Mouse (Mus musculus) limb, embryonic 13.5 days (tissue): ENCODE data around the gene Lrpap1. TPM values are rescaled to one million over a fixed set of nuclear protein-coding genes. Genes with fewer than 3 reads are reported as not detected.

ENCODE experiments used
- ATAC-seq: fragments of 200-750 bp; cut with Nextera tagmentation; 2 replicates; pipeline ENCODE4 v1.8.0; 2017; ENCODE audit warnings: low read depth, moderate number of reproducible peaks, moderate TSS enrichment; ENCODE audit not compliant: low FRiP score
- H3K27ac ChIP-seq: fragments of 300-500 bp; sonication (generic); 2 replicates; pipeline ENCODE4 v1.5.1; 2015; ENCODE audit warnings: inconsistent platforms, mild to moderate bottlenecking, moderate library complexity
- H3K27me3 ChIP-seq: fragments of 300-500 bp; sonication (generic); 2 replicates; pipeline ENCODE4 v1.6.1; 2015; ENCODE audit warnings: mild to moderate bottlenecking, inconsistent platforms
- H3K36me3 ChIP-seq: fragments of 300-500 bp; sonication (generic); 2 replicates; pipeline ENCODE4 v1.6.1; 2015; ENCODE audit warnings: inconsistent platforms, mild to moderate bottlenecking, moderate library complexity
- H3K4me1 ChIP-seq: fragments of 300-500 bp; sonication (generic); 2 replicates; pipeline ENCODE4 v1.6.1; 2015; ENCODE audit warnings: inconsistent platforms
- H3K4me2 ChIP-seq: fragments of 300-500 bp; sonication (generic); replicated peaks from 2 replicates; pipeline ENCODE4 v1.6.1; 2015; ENCODE audit warnings: inconsistent platforms, mild to moderate bottlenecking, moderate library complexity
- H3K4me3 ChIP-seq: fragments of 300-500 bp; sonication (generic); 2 replicates; pipeline ENCODE4 v1.5.1; 2015; ENCODE audit warnings: moderate library complexity, mild to moderate bottlenecking, inconsistent platforms
- H3K9ac ChIP-seq: fragments of 300-500 bp; sonication (generic); 2 replicates; pipeline ENCODE4 v1.6.1; 2015; ENCODE audit warnings: mild to moderate bottlenecking, inconsistent platforms
- H3K9me3 ChIP-seq: fragments of 300-500 bp; sonication (generic); 2 replicates; pipeline ENCODE4 v1.6.1; 2016; ENCODE audit warnings: inconsistent platforms
- WGBS: fragments of 180-500 bp; shearing (Covaris S2); methylation state at CpG from one replicate; pipeline ENCODE4 v1.1.7; 2015; 5-methylcytosine and 5-hydroxymethylcytosine counted together
- polyA plus RNA-seq: library from polyadenylated mRNA; unstranded; fragments of >200 nt; fragmentation: Nextera tagmentation; extraction: Ambion mirVana; gene quantifications from 2 replicates; pipeline ENCODE4 v1.2.1, GENCODE M21; 2015

Lrpap1 gene
- polyA plus RNA-seq, 1 experiment from 2014 or later, result 112 TPM

- Histone ChIP-seq H3K27ac (no peak overlapping the region), H3K4me1 (0 out of 2 replicates have a peak, but pooled peaks cover 3% of the 10 kb centered on the region), H3K9ac (no peak overlapping the region), H3K27me3 (no peaks in the 10 kb centered on the region), H3K36me3 (no peaks in the 10 kb centered on the region), H3K9me3 (no peaks in the 10 kb centered on the region), H3K4me2 (no peak overlapping the region), H3K4me3 (no peak overlapping the region)
- 80% methylated on average over 11 of the region's 11 CpGs for WGBS
- no peak for ATAC-seq
These were observed 32.6 kb upstream of the Lrpap1 start for GRCm38 (mm10) chr5:35138183-35138611.

GRCm38 (mm10) chr5:35137510-35138182, 32.1 kb upstream of the Lrpap1 start:
- no peak overlapping the region for H3K9ac ChIP-seq
- no peak overlapping the region for H3K4me3 ChIP-seq
- H3K27me3 ChIP-seq, result no peaks in the 10 kb centered on the region
- WGBS, result 61% methylated on average over 13 of the region's 13 CpGs
- 0 out of 2 replicates have a peak, but pooled peaks cover 3% of the 10 kb centered on the region for H3K4me1 ChIP-seq
- ATAC-seq, result no peak
- no peaks in the 10 kb centered on the region for H3K9me3 ChIP-seq
- no peak overlapping the region for H3K27ac ChIP-seq
- H3K36me3 ChIP-seq, result no peaks in the 10 kb centered on the region
- H3K4me2 ChIP-seq, result no peak overlapping the region

- Histone ChIP-seq H3K9ac (no peak overlapping the region), H3K27ac (no peak overlapping the region), H3K4me2 (no peak overlapping the region), H3K9me3 (no peaks in the 10 kb centered on the region), H3K27me3 (no peaks in the 10 kb centered on the region), H3K4me1 (0 out of 2 replicates have a peak, but pooled peaks cover 3% of the 10 kb centered on the region), H3K4me3 (no peak overlapping the region), H3K36me3 (no peaks in the 10 kb centered on the region)
- ATAC-seq, result no peak
- 55% methylated on average over 5 of the region's 5 CpGs for WGBS
These were observed 30.3 kb upstream of the Lrpap1 start for GRCm38 (mm10) chr5:35135903-35136302.

GRCm38 (mm10) chr5:35134286-35134685, 28.7 kb upstream of the Lrpap1 start:
- H3K27ac ChIP-seq, result no peak overlapping the region
- H3K4me1 ChIP-seq, result 0 out of 2 replicates have a peak, but pooled peaks cover 3% of the 10 kb centered on the region
- ATAC-seq, result no peak
- no peaks in the 10 kb centered on the region for H3K9me3 ChIP-seq
- H3K36me3 ChIP-seq, result no peaks in the 10 kb centered on the region
- H3K4me3 ChIP-seq, result no peak overlapping the region
- H3K9ac ChIP-seq, result no peak overlapping the region
- no peak overlapping the region for H3K4me2 ChIP-seq
- H3K27me3 ChIP-seq, result no peaks in the 10 kb centered on the region
- WGBS, result 56% methylated on average over 3 of the region's 3 CpGs

DNA sequence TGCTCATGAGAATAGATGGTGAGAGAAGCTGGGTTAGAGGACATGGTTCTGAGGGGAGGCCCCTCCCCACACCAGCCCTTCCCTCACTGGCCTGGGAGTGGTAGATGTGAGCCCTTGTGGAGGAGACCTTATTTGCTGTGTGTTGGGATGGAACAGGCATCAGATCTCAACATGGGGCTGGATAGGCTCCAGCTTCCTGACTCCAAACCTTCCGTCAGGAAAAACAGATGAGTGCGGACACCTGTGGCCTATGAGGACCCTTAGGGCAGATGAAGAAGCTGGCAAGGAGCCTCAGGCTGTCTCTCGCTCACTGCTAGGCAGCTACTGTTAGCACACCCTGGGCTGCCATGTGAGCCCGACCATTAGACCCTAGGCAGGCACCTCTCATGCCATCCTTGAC, 27.9 kb upstream of the Lrpap1 start:
- no peak overlapping the region for H3K27ac ChIP-seq
- WGBS, result 82% methylated on average over 4 of the region's 4 CpGs

GRCm38 (mm10) chr5:35132278-35132980, 26.9 kb upstream of the Lrpap1 start:
- Histone ChIP-seq H3K9me3 (no peaks in the 10 kb centered on the region), H3K27me3 (no peaks in the 10 kb centered on the region), H3K36me3 (no peaks in the 10 kb centered on the region), H3K4me1 (no peaks in the 10 kb centered on the region), H3K4me2 (no peak overlapping the region), H3K9ac (no peak overlapping the region), H3K4me3 (no peak overlapping the region), H3K27ac (no peak overlapping the region)
- no peak for ATAC-seq
- 92% methylated on average over 9 of the region's 9 CpGs for WGBS

More for the DNA sequence above, 27.9 kb upstream of the Lrpap1 start:
- H3K9ac ChIP-seq, result no peak overlapping the region
- 0 out of 2 replicates have a peak, but pooled peaks cover 3% of the 10 kb centered on the region for H3K4me1 ChIP-seq
- H3K27me3 ChIP-seq, result no peaks in the 10 kb centered on the region
- H3K36me3 ChIP-seq, result no peaks in the 10 kb centered on the region
- ATAC-seq, result no peak
- no peak overlapping the region for H3K4me2 ChIP-seq
- H3K4me3 ChIP-seq, result no peak overlapping the region
- no peaks in the 10 kb centered on the region for H3K9me3 ChIP-seq

- no peaks in the 10 kb centered on the region for H3K27me3 ChIP-seq
- no peak for ATAC-seq
- no peaks in the 10 kb centered on the region for H3K36me3 ChIP-seq
- H3K27ac ChIP-seq, result no peak overlapping the region
- no peaks in the 10 kb centered on the region for H3K9me3 ChIP-seq
- H3K4me3 ChIP-seq, result no peak overlapping the region
- WGBS, result 8% methylated on average over 7 of the region's 7 CpGs
- no peaks in the 10 kb centered on the region for H3K4me1 ChIP-seq
- H3K9ac ChIP-seq, result no peak overlapping the region
- H3K4me2 ChIP-seq, result no peak overlapping the region
These were observed 26.2 kb upstream of the Lrpap1 start for GRCm38 (mm10) chr5:35131773-35132172.

GRCm38 (mm10) chr5:35131237-35131636, 25.7 kb upstream of the Lrpap1 start:
- H3K4me1 ChIP-seq, result no peaks in the 10 kb centered on the region
- H3K4me2 ChIP-seq, result no peak overlapping the region
- H3K27ac ChIP-seq, result no peak overlapping the region
- H3K9me3 ChIP-seq, result no peaks in the 10 kb centered on the region
- H3K9ac ChIP-seq, result no peak overlapping the region
- no peak overlapping the region for H3K4me3 ChIP-seq
- no peaks in the 10 kb centered on the region for H3K27me3 ChIP-seq
- WGBS, result 41% methylated on average over 1 of the region's 1 CpGs
- ATAC-seq, result no peak
- no peaks in the 10 kb centered on the region for H3K36me3 ChIP-seq

- H3K9me3 ChIP-seq, result no peaks in the 10 kb centered on the region
- no peak overlapping the region for H3K4me2 ChIP-seq
- no peaks in the 10 kb centered on the region for H3K27me3 ChIP-seq
- H3K9ac ChIP-seq, result no peak overlapping the region
- no peaks in the 10 kb centered on the region for H3K36me3 ChIP-seq
- 90% methylated on average over 7 of the region's 7 CpGs for WGBS
- H3K4me3 ChIP-seq, result no peak overlapping the region
- no peak overlapping the region for H3K27ac ChIP-seq
- ATAC-seq, result no peak
- H3K4me1 ChIP-seq, result no peaks in the 10 kb centered on the region
These were observed 24.2 kb upstream of the Lrpap1 start for GRCm38 (mm10) chr5:35129767-35130191.

- Histone ChIP-seq H3K36me3 (no peaks in the 10 kb centered on the region), H3K4me2 (no peak overlapping the region), H3K27ac (no peak overlapping the region), H3K9ac (no peak overlapping the region), H3K27me3 (no peaks in the 10 kb centered on the region), H3K9me3 (no peaks in the 10 kb centered on the region), H3K4me3 (no peak overlapping the region), H3K4me1 (no peaks in the 10 kb centered on the region)
- ATAC-seq, result no peak
- 88% methylated on average over 16 of the region's 16 CpGs for WGBS
These were observed 23.6 kb upstream of the Lrpap1 start for GRCm38 (mm10) chr5:35129208-35129607.

- no peak overlapping the region for H3K9ac ChIP-seq
- no peaks in the 10 kb centered on the region for H3K4me1 ChIP-seq
- no peak overlapping the region for H3K4me2 ChIP-seq
- WGBS, result 65% methylated on average over 8 of the region's 8 CpGs
- H3K9me3 ChIP-seq, result no peaks in the 10 kb centered on the region
- no peak for ATAC-seq
- H3K27ac ChIP-seq, result no peak overlapping the region
- H3K27me3 ChIP-seq, result 0 out of 2 replicates have a peak, but pooled peaks cover 3% of the 10 kb centered on the region
- no peak overlapping the region for H3K4me3 ChIP-seq
- no peaks in the 10 kb centered on the region for H3K36me3 ChIP-seq
These were observed 14.5 kb upstream of the Lrpap1 start for GRCm38 (mm10) chr5:35120024-35120423.

GRCm38 (mm10) chr5:35118418-35118817, 12.9 kb upstream of the Lrpap1 start:
- 85% methylated on average over 2 of the region's 2 CpGs for WGBS
- no peak overlapping the region for H3K4me2 ChIP-seq

More at GRCm38 (mm10) chr5:35118418-35118817, 12.9 kb upstream of the Lrpap1 start:
- ATAC-seq, result no peak
- H3K27me3 ChIP-seq, result 0 out of 2 replicates have a peak, but pooled peaks cover 3% of the 10 kb centered on the region
- H3K9me3 ChIP-seq, result no peaks in the 10 kb centered on the region
- H3K4me3 ChIP-seq, result no peak overlapping the region
- no peak overlapping the region for H3K27ac ChIP-seq
- no peak overlapping the region for H3K9ac ChIP-seq
- H3K4me1 ChIP-seq, result no peaks in the 10 kb centered on the region
- H3K36me3 ChIP-seq, result no peaks in the 10 kb centered on the region
